Mouse (Mus musculus): ENCODE results near the gene Pcbp1. TPM values are rescaled to one million over a fixed set of nuclear protein-coding genes. Genes with fewer than 3 reads are reported as not detected.

Gene Pcbp1
- polyA plus RNA-seq, 1 experiment = 107 TPM

DNA sequence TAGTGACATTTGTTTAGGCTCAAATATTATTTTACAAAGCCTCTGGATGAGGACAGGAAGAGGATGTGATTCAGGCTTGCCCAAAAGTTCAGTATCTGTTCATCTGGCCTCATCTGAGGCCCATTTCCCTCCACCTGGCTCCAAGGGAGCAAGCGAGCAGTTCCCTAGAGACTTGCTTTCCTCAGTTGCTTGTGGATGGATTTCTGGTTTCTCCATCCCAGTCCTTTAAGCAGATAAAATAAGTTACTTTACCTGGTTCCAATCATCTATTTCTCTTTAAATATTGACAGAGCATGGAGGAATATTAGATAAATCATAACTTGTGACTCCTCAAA is 2.3 kb upstream of the Pcbp1 start:
- H3K4me1 ChIP-seq (ENCODE audit: control insufficient read depth, insufficient read depth, insufficient read length, low read length) = peaks cover 3% of the 10 kb centered on the region
- no peak overlapping the region for H3K4me3 ChIP-seq (ENCODE audit: insufficient read depth, low read depth, low read length)
- H3K27ac ChIP-seq (replicated peaks; ENCODE audit: low read depth, low read length) = no peak overlapping the region

DNA sequence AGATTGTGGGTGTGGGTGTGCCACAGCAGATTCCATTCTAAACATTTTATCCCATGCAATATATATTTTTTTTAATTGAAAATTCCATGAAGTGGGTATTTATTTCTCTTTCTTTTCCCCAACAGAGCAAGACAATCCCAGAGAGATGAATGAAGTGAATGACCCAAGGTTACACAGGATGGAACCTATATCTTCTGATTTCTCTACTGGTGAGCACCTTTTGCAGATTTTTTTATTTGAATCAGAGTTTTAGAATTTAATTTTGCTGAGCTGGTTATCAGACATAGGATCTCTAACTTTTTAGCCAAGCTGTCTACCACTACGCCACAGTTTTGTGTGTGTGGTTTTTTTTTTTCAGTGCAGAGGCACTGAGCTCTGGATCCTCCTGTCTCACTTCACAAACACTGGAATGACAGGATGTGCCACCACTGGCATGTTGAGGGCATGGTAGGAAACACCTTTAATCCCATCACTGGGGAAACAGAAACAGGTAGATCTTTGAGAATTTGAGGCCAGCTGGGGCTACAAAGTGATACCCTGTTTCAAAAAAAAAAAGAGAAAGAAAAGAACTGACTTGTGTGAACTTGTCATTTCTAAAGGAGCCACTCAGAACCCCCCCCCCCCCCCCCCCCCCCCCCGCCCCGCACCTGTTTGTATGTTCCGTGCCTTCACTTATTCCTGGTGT is 1.8 kb upstream of the Pcbp1 start:
- Histone ChIP-seq H3K4me3 (ENCODE audit: insufficient read depth, low read depth, low read length) (peak overlapping the region; percentile 88; the same call in 1 of the 2 replicates), H3K27ac (replicated peaks; ENCODE audit: low read depth, low read length) (peak overlapping the region; percentile 100), H3K4me1 (ENCODE audit: control insufficient read depth, insufficient read depth, insufficient read length, low read length) (peaks cover 7% of the 10 kb centered on the region)

DNA sequence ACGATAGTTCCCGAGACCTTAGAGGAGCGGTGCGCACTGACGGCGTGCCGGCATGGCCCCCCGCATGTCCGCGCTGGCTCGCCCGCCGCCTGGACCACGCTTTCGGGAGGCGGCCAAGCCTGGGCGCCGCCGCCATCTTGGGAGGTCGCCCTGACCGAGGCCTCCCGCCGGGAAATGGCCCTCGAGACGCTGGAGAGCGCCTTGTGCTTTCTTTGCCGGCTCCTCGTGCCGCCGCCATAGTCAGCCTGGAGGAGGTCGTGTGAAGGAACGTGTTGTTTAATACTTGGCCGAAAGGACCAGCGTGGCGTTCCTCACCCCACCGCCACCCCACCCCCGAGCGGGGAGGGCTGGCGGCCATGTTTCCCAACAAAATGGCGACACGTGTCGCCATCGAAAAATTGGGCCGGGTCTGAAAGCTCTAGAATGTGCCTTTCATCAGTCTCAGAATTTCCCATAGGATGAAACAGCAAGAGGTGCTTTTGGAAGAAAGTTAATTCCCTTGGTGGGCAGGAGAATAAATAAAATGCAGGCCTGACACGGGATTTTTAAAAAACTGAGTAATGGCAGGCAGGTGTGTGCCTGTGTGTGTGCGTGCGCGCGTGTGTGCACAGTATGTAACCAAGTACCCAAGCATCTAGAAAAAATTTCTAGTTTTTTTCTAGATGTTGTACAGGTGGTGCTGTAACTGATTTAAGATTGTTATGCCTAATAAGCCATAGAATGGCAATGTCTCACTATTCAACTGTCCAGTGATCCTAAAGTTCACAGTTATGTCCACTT is 1.0 kb upstream of the Pcbp1 start:
- Histone ChIP-seq H3K27ac (replicated peaks; ENCODE audit: low read depth, low read length) (peak overlapping the region; percentile 100), H3K4me1 (ENCODE audit: control insufficient read depth, insufficient read depth, insufficient read length, low read length) (peaks cover 11% of the 10 kb centered on the region), H3K4me3 (ENCODE audit: insufficient read depth, low read depth, low read length) (peak overlapping the region; percentile 88)

DNA sequence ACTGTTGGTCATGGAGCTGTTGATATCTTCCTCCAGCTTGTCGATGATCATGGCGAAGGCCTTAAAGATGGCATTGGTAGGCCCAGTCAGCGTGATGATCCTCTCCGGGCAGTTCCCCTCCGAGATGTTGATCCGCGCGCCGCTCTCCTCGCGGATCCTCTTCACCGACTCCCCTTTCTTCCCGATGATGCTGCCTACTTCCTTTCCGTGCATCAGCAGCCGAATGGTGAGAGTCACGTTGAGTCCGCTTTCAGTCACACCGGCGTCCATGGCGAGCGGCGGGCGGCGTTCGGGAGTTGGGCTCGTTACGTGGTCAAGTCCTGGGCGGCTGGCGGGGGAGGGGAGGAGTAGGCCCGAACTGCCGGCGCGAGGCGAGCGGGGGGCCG is 482 bp downstream of the Pcbp1 start:
- H3K27ac ChIP-seq (replicated peaks; ENCODE audit: low read depth, low read length) = peak overlapping the region; percentile 99
- H3K4me1 ChIP-seq (ENCODE audit: control insufficient read depth, insufficient read depth, insufficient read length, low read length) = peaks cover 12% of the 10 kb centered on the region
- peak overlapping the region; percentile 100 for H3K4me3 ChIP-seq (ENCODE audit: insufficient read depth, low read depth, low read length)

DNA sequence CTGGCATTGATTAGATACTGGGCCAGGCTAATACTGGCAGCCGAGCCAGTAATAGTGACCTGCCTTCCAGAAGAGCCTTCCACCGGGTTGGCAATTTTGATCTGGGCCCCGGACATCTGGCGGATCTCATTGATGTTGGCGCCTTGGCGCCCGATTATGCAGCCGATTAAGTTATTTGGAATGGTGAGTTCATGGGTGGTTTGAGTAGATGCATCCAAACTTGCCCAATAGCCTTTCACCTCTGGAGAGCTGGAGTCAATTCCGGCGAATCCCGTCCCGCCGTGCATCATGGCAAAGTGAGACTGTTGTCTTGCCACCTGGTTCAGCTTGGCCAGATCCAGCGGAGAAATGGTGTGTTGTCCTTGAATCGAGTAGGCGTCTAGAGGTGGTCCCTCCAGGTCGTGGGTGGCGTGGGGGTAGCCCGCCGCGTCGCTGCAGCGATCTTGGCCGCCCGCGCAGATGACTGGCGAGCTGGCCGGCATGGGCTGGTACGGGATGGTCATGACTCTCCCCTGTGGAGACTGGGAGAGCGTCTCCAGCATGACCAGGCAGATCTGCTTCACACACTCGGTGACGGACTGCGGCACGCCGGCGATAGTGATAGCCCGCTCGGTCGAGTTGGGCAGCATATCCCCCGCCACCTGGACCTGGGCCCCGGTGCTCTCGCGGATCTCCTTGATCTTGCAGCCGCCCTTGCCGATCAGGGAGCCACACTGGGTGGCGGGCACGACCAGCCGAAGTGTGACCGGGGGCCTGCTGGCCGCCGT is 1.1 kb downstream of the Pcbp1 start:
- Histone ChIP-seq H3K4me3 (ENCODE audit: insufficient read depth, low read depth, low read length) (peak overlapping the region; percentile 100), H3K4me1 (ENCODE audit: control insufficient read depth, insufficient read depth, insufficient read length, low read length) (peaks cover 12% of the 10 kb centered on the region), H3K27ac (replicated peaks; ENCODE audit: low read depth, low read length) (peak overlapping the region; percentile 99)

DNA sequence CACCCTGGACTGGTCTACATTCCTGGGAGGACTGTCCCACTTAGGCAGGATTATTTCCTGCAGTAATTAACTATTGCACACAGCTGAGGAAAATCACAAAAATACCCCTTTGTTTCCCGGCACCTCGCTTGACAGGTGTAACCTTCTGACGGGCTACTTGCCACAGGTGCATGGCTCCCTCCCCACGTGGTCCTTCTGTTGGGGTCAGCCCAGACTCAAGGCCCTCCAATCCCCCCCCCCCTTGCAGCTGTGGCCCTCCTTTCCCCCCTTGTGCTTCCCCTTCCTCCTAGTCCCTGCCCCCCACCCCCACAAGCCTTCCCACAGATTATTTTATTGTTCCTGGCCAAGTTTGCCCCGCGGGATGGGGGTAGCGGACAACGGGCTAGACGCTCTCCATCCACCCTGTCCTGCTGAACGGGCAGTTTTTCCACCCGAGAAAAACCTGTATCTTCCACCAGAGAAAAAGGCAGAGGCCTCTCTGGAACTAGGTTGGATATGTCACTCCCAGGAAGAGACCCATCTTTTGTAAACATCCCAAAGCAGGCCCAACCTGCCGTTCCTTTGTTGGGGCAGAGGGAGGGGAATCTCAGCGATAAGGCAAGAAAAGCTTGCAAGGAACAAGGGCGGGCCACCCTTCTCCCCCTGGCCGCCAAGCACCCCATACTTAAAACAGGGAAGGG is 2.2 kb downstream of the Pcbp1 start:
- peak overlapping the region; percentile 74 for H3K4me3 ChIP-seq (ENCODE audit: insufficient read depth, low read depth, low read length)
- H3K4me1 ChIP-seq (ENCODE audit: control insufficient read depth, insufficient read depth, insufficient read length, low read length) = peaks cover 12% of the 10 kb centered on the region
- peak overlapping the region; percentile 72 for H3K27ac ChIP-seq (replicated peaks; ENCODE audit: low read depth, low read length)

DNA sequence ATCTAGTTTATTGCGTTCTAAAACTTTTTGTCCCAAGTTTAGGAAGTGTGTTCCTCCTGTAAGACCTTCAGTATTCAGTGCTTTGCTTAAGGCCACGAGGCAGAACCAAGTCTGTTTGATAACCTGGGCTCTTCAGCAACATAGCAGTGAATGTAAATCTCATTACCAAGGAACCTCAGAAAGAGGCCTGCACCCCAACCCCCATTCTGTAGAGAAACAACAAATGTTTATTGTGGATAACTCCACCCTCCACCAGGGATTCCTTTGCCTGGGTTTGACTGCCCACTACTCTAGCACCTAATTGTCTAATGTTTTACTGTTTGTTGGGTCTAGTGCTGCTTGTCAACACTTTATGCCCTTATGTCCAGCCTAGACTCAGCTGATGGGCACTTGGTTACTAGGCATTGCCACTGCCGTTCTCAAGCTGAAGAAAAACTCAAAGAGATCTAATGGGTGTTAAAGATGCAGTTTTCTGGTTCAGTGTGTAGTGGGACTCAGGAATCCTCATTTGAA is 2.8 kb downstream of the Pcbp1 start:
- H3K27ac ChIP-seq (replicated peaks; ENCODE audit: low read depth, low read length) = no peak overlapping the region
- peak overlapping the region; percentile 74 for H3K4me3 ChIP-seq (ENCODE audit: insufficient read depth, low read depth, low read length)
- H3K4me1 ChIP-seq (ENCODE audit: control insufficient read depth, insufficient read depth, insufficient read length, low read length) = peaks cover 12% of the 10 kb centered on the region

DNA sequence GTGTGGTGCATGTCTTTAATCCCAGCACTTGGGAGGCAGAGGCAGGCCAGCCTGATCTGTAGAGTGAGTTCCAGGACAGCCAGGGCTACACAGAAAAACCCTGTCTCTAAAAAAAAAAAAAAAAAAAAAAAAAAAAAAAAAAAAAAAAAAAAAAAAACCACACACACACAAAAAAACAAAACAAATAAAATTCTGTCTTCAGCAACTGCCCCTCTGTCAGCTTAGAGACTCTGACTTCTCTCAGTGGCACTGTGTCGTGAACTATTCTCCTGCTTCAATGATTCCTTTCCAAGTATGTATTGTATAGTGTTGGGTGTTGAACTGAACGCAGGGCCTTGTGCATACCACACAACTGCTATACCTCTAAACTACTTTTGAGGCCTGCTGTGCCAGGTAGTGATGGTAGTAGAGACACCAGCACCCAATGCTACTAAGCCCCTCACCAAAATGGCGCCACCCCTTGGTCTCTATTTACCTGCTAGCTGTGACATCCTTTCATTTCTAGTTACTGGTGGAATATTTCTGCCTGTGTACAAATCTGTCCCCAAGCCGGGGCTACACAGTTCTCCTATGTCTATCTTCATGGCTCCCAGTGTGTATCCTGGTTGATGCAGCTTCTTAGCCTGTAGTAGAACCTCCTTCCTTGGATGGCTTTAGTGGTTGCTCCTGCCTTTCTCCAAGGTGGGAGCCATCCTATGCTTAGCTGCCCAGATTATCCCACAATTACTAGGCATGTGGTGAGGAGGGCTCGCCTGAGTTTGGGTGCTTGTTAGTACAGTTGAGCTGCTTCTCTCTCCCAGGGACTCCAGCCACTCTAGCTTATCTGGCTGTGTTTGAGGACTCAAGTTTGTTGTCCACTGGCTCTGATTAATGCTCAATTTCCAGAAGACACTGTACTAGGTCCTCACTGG is 3.9 kb downstream of the Pcbp1 start:
- Histone ChIP-seq H3K27ac (replicated peaks; ENCODE audit: low read depth, low read length) (no peak overlapping the region), H3K4me3 (ENCODE audit: insufficient read depth, low read depth, low read length) (no peak overlapping the region), H3K4me1 (ENCODE audit: control insufficient read depth, insufficient read depth, insufficient read length, low read length) (peaks cover 10% of the 10 kb centered on the region; the same call in 1 of the 2 replicates)

DNA sequence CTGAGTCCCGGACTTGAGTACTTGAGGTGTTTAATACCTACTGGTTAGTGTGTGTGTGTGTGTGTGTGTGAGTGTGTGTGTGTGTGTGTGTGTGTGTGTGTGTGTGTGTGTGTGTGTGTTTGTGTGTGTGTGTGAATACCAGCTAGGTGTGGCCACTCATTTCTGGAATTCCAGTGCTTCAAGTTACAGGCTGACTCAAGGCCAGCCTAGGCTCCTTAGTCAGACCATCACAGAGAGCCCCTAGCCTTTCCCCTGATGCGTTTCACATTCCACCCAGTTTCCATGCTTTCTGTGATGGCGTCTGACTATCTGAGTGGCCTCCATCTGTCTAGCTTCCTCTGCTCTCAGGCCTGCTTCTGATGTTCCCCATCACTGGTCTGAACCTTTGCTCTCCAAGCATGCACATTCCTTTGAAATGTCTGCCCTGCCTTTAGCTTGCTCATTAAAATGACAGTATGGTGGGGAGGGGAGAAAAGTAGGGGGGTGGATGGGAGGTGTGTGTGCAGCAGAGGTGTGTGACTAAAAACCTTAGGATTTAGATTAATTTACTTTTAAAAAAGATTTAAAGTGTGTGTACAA is 6.3 kb downstream of the Pcbp1 start:
- Histone ChIP-seq H3K4me1 (ENCODE audit: control insufficient read depth, insufficient read depth, insufficient read length, low read length) (peaks cover 10% of the 10 kb centered on the region; the same call in 1 of the 2 replicates), H3K4me3 (ENCODE audit: insufficient read depth, low read depth, low read length) (no peak overlapping the region), H3K27ac (replicated peaks; ENCODE audit: low read depth, low read length) (no peak overlapping the region)

DNA sequence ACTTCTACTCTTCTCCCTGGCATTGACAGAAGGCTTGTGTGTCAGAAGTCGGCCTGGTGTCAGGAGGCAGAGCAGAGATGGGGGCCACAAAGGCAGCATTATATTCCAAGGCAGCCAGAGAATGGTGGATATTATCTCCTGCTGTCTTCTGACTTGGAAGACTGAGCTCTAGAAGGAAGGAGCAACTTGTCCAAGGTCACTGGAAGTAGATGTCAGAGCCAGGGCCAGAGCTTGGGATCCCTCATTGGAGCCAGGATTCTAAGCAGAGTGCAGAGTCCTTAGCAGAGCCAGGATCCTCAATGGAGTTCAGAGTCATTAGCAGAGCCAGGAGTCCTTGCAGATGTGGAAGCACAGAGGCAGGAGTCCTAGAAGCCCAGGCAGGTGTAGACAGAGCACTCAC is 10.1 kb downstream of the Pcbp1 start:
- H3K27ac ChIP-seq (replicated peaks; ENCODE audit: low read depth, low read length) = peak overlapping the region; percentile 100
- H3K4me1 ChIP-seq (ENCODE audit: control insufficient read depth, insufficient read depth, insufficient read length, low read length) = no peaks in the 10 kb centered on the region
- H3K4me3 ChIP-seq (ENCODE audit: insufficient read depth, low read depth, low read length) = peak overlapping the region; percentile 79

DNA sequence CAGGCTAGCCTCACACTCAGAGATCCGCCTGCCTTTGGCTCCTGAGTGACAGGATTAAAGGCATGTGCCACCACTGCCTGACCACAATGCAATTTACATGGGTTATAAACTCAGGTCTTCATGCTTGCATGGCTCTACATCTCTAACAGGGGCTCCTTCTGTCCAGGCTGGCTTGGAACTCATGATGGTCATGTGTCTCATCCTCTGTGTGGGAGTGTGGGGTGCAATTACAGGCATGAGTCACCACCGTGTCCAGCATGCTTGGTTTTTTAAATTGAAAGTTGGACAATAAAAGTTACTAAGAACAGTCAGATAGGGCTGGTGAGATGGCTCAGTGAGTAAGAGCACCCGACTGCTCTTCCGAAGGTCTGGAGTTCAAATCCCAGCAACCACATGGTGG is 12.8 kb downstream of the Pcbp1 start:
- Histone ChIP-seq H3K27ac (replicated peaks; ENCODE audit: low read depth, low read length) (no peak overlapping the region), H3K4me1 (ENCODE audit: control insufficient read depth, insufficient read depth, insufficient read length, low read length) (no peaks in the 10 kb centered on the region), H3K4me3 (ENCODE audit: insufficient read depth, low read depth, low read length) (no peak overlapping the region)

DNA sequence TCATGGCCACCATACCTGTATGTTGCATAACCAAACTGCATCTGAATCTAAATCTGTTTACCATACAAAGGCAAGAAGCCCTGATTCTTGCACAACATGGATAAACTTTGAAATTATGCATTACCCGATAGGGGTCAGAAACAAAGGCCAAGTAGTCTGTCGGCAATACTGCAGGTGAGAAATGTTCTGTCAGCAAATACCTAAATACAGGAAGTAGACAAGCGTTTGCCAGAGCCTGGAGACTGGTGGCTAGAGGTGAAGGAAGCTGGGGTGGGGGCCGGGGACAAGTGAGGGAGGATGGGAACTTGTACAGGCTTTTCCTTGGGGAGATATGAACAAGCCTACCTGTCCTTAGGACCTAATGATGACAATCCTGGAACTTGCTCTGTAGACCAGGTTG is 15.1 kb downstream of the Pcbp1 start:
- H3K4me3 ChIP-seq (ENCODE audit: insufficient read depth, low read depth, low read length) = no peak overlapping the region
- no peak overlapping the region for H3K27ac ChIP-seq (replicated peaks; ENCODE audit: low read depth, low read length)
- H3K4me1 ChIP-seq (ENCODE audit: control insufficient read depth, insufficient read depth, insufficient read length, low read length) = no peaks in the 10 kb centered on the region

DNA sequence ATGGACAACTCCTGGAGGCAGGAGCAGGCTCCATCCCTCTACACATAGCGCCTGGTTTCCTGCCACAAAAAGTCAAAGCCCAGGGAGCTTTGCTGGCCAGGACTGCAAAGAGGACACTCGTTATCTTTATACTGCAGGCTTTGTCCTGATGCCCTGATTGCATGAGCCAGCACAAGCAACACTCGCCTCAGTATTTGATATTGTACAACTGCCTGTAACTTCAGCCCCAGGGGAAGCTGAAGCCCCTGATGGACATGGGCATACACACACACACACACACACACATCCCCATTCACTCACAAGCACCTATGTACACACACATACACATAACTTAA is 16.3 kb downstream of the Pcbp1 start:
- Histone ChIP-seq H3K4me1 (ENCODE audit: control insufficient read depth, insufficient read depth, insufficient read length, low read length) (no peaks in the 10 kb centered on the region), H3K4me3 (ENCODE audit: insufficient read depth, low read depth, low read length) (no peak overlapping the region), H3K27ac (replicated peaks; ENCODE audit: low read depth, low read length) (no peak overlapping the region)

Measured in brown adipose tissue, adult 24 weeks (tissue).